8 mouse cellular contexts compared by ENCODE assay signal in genomic region chr2:45116531-45117024, GRCm38 (mm10). TPM values are rescaled to one million over a fixed set of nuclear protein-coding genes. Genes with fewer than 3 reads are reported as not detected.
DNase-seq lines count a peak whose midpoint lies in the region; ATAC-seq and TF ChIP-seq lines count a peak whose summit lies in the region.

No protein-coding gene starts in this region.

- no peak for DNase-seq in left cerebral cortex, adult 2 months (ENCODE audit: extremely low spot score in 1 of 2, low spot score in 2 of 2)
- no peak for DNase-seq in left cerebral cortex, adult 8-10 months (ENCODE audit: low spot score in 2 of 2)
- DNase-seq in G1E (ENCODE audit: low spot score), result no peak
- peak; percentile 46 for DNase-seq in liver
- DNase-seq in cerebellum, adult 9-11 months, result no peak

- peak overlapping the region; percentile 95 for H3K27ac ChIP-seq in left cerebral cortex, adult 2 months
- H3K27ac ChIP-seq in embryonic facial prominence, embryonic 12.5 days, result peak overlapping the region; percentile 70
- H3K27ac ChIP-seq in hindbrain, embryonic 12.5 days, result peak overlapping the region; percentile 87
- peak overlapping the region; percentile 88 for H3K27ac ChIP-seq in stomach, embryonic 14.5 days (ENCODE audit: low read length)

- intact Hi-C loops in left cerebral cortex, adult 2 months (cut with DNase I), result loop anchor here (2.0 to 10.0 kb wide), 5 partner anchors 66 to 782 kb away; no protein-coding TSS in a partner anchor

- peaks cover 38% of the 10 kb centered on the region for H3K4me1 ChIP-seq in G1E (ENCODE audit: insufficient read depth, low read depth, low read length)
- peaks cover 8% of the 10 kb centered on the region; the same call in 1 of the 2 replicates for H3K4me1 ChIP-seq in embryonic facial prominence, embryonic 12.5 days
- H3K4me1 ChIP-seq in hindbrain, embryonic 12.5 days, result peaks cover 19% of the 10 kb centered on the region
- H3K4me1 ChIP-seq in stomach, embryonic 14.5 days (ENCODE audit: control insufficient read depth, insufficient read depth, low read length), result peaks cover 3% of the 10 kb centered on the region; the same call in 1 of the 2 replicates

- TF ChIP-seq CTCF in left cerebral cortex, adult 2 months (IDR thresholded peaks at IDR 0.05), result no peak
- no peak for TF ChIP-seq CTCF in G1E (IDR thresholded peaks at IDR 0.05; ENCODE audit: low read depth, low read length)

- H3K9ac ChIP-seq in embryonic facial prominence, embryonic 12.5 days, result peak overlapping the region; percentile 64
- H3K9ac ChIP-seq in hindbrain, embryonic 12.5 days, result peak overlapping the region; percentile 68
- peak overlapping the region; percentile 55 for H3K9ac ChIP-seq in stomach, embryonic 14.5 days (replicated peaks; ENCODE audit: low read depth, low read length)

- under 1% methylated on average over 25 of the region's 25 CpGs for WGBS in embryonic facial prominence, embryonic 12.5 days
- WGBS in hindbrain, embryonic 12.5 days, result under 1% methylated on average over 25 of the region's 25 CpGs
- under 1% methylated on average over 25 of the region's 25 CpGs for WGBS in stomach, embryonic 14.5 days

- no peaks in the 10 kb centered on the region for H3K9me3 ChIP-seq in G1E (replicated peaks)
- no peaks in the 10 kb centered on the region for H3K9me3 ChIP-seq in embryonic facial prominence, embryonic 12.5 days
- no peaks in the 10 kb centered on the region for H3K9me3 ChIP-seq in hindbrain, embryonic 12.5 days (replicated peaks)
- no peaks in the 10 kb centered on the region for H3K9me3 ChIP-seq in stomach, embryonic 14.5 days (ENCODE audit: control insufficient read depth, low read depth, low read length)

- no peaks in the 10 kb centered on the region for H3K27me3 ChIP-seq in G1E (ENCODE audit: insufficient read depth, low read length)
- H3K27me3 ChIP-seq in embryonic facial prominence, embryonic 12.5 days, result no peaks in the 10 kb centered on the region
- no peaks in the 10 kb centered on the region for H3K27me3 ChIP-seq in hindbrain, embryonic 12.5 days
- H3K27me3 ChIP-seq in stomach, embryonic 14.5 days (ENCODE audit: control insufficient read depth, insufficient read depth, low read length), result no peaks in the 10 kb centered on the region

- H3K4me2 ChIP-seq in embryonic facial prominence, embryonic 12.5 days (replicated peaks), result peak overlapping the region; percentile 70
- peak overlapping the region; percentile 80 for H3K4me2 ChIP-seq in hindbrain, embryonic 12.5 days (replicated peaks)
- H3K4me2 ChIP-seq in stomach, embryonic 14.5 days (replicated peaks; ENCODE audit: low read depth, low read length), result peak overlapping the region; percentile 77

- ATAC-seq in G1E (ENCODE audit: extremely low read depth, insufficient number of reproducible peaks, low FRiP score, poor library complexity, severe bottlenecking), result no peak
- ATAC-seq in embryonic facial prominence, embryonic 12.5 days (ENCODE audit: insufficient number of reproducible peaks, insufficient read depth, low FRiP score, low TSS enrichment), result no peak
- peak; percentile 44 for ATAC-seq in hindbrain, embryonic 12.5 days (ENCODE audit: low FRiP score)
- ATAC-seq in stomach, embryonic 14.5 days (ENCODE audit: insufficient number of reproducible peaks, insufficient read depth, low FRiP score, low read depth), result no peak

- H3K36me3 ChIP-seq in G1E (replicated peaks), result no peaks in the 10 kb centered on the region
- H3K36me3 ChIP-seq in embryonic facial prominence, embryonic 12.5 days, result no peaks in the 10 kb centered on the region
- H3K36me3 ChIP-seq in hindbrain, embryonic 12.5 days, result no peaks in the 10 kb centered on the region
- no peaks in the 10 kb centered on the region for H3K36me3 ChIP-seq in stomach, embryonic 14.5 days (ENCODE audit: control insufficient read depth, insufficient read depth, low read length)

- peak overlapping the region; percentile 86 for H3K4me3 ChIP-seq in left cerebral cortex, adult 2 months
- peak overlapping the region; percentile 70 for H3K4me3 ChIP-seq in G1E (ENCODE audit: low read depth, low read length)
- H3K4me3 ChIP-seq in embryonic facial prominence, embryonic 12.5 days, result peak overlapping the region; percentile 49
- peak overlapping the region; percentile 61 for H3K4me3 ChIP-seq in hindbrain, embryonic 12.5 days
- peak overlapping the region; percentile 52 for H3K4me3 ChIP-seq in stomach, embryonic 14.5 days (ENCODE audit: low read depth, low read length)

RNA-seq across cellular contexts. Expression of gene Zeb2, which starts 0.6 kb away (rescaled TPM):
- 100 to 1,000 TPM; 156 to 181 TPM for total RNA-seq in left cerebral cortex, adult 2 months (2021)
- 100 to 1,000 TPM; 162 to 184 (median 166) TPM for total RNA-seq in left cerebral cortex, adult 8-10 months (2022)
- 185 and 216 TPM in 2 replicates for total RNA-seq in G1E (2014; fragmentation: Nextera tagmentation)
- total RNA-seq in G1E (2017), result 65.6 and 79.0 TPM in 2 replicates
- polyA plus RNA-seq in G1E (2012), result 4.8 and 5.6 TPM in 2 replicates
- polyA plus RNA-seq in embryonic facial prominence, embryonic 12.5 days (2016; fragmentation: Nextera tagmentation; extraction: Ambion mirVana), result 47.4 and 49.3 TPM in 2 replicates
- 47.3 and 60.5 TPM in 2 replicates for polyA plus RNA-seq in hindbrain, embryonic 12.5 days (2016; fragmentation: Nextera tagmentation; extraction: Ambion mirVana)
- 67.9 and 73.2 TPM in 2 replicates for polyA plus RNA-seq in stomach, embryonic 14.5 days (2014; fragmentation: Nextera tagmentation; extraction: Ambion mirVana)
